Mouse (Mus musculus): ENCODE results near the gene Efcab14. TPM values are rescaled to one million over a fixed set of nuclear protein-coding genes. Genes with fewer than 3 reads are reported as not detected.

The Efcab14 gene
- total RNA-seq (2014; fragmentation: Nextera tagmentation) (113 and 146 TPM in 2 replicates), total RNA-seq (2017) (27.2 and 32.8 TPM in 2 replicates), polyA plus RNA-seq (2012) (14.2 and 18.6 TPM in 2 replicates)

DNA sequence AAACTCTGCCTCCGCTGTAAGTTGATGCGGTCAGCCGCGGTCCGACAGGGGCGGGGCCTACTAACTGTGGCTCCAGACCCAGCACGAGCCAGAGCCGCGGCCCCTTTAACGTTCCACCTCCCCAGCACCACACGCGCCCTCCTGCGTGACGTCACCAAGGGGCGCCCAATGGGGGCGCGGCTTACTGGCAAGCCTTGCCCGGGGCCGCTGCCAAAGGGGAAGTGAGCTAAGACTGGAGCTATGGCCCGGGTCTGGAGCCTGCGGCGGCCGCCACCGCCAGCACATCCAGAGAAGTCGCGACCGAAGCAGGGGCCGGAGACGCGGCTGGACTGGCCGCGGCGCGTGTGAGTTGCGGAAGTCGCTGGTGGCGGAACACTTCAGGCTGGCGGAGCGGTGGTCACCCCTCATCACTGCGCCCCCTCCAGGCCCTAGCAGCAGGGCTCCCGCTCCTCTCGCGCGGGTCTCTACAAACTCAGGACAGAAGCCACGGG, at the start of gene Efcab14:
Gene Efcab14 (plus strand): TSS at position 194 of the 491 bp plus-strand sequence.
- Histone ChIP-seq H3K27me3 (ENCODE audit: insufficient read depth, low read length) (peaks cover 5% of the 10 kb centered on the region), H3K9me3 (replicated peaks) (no peaks in the 10 kb centered on the region), H3K4me3 (ENCODE audit: low read depth, low read length) (peak within 1 kb of the TSS; percentile 90), H3K4me1 (ENCODE audit: insufficient read depth, low read depth, low read length) (peaks cover 55% of the 10 kb centered on the region), H3K36me3 (replicated peaks) (peaks cover 30% of the 10 kb centered on the region)
- ATAC-seq (ENCODE audit: extremely low read depth, insufficient number of reproducible peaks, low FRiP score, poor library complexity, severe bottlenecking) = peak; percentile 97
- peak; percentile 100 for DNase-seq (ENCODE audit: low spot score)
- no peak for TF ChIP-seq CTCF (IDR thresholded peaks at IDR 0.05; ENCODE audit: low read depth, low read length)
- no peak for TF ChIP-seq GATA1 (IDR thresholded peaks at IDR 0.05; ENCODE audit: borderline replicate concordance, low read length)
- TF ChIP-seq TAL1 (conservative IDR thresholded peaks at IDR 0.05; ENCODE audit: low read depth, low read length) = no peak
- TF ChIP-seq GATA2 (IDR thresholded peaks at IDR 0.05; ENCODE audit: borderline replicate concordance, low read depth, low read length) = no peak
- TF ChIP-seq POLR2AphosphoS5 (IDR thresholded peaks at IDR 0.05; ENCODE audit: insufficient replicate concordance, low read depth, low read length) = no peak

DNA sequence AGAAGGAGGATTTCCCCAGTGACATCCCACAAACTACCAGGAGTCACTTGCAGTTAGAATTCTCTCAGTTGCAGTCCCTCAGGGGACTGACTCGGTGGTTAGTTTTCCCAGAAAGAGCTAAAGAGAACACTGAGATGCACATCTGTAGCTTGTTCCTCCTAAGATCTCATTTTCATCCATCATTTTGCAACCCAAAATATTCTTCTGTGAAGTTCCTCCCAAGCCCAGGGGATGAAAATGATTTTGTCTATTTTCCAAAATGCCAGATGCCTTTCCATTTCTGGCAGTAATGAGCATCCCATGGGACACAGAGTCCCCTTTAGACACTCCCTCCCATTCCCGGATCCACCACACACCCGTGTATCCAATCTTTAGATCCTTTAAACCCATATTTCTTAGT, 36.1 kb upstream of the Efcab14 start:
- H3K27me3 ChIP-seq (ENCODE audit: insufficient read depth, low read length) = no peaks in the 10 kb centered on the region
- H3K36me3 ChIP-seq (replicated peaks) = no peaks in the 10 kb centered on the region
- TF ChIP-seq GATA2 (IDR thresholded peaks at IDR 0.05; ENCODE audit: borderline replicate concordance, low read depth, low read length) = no peak
- no peak for TF ChIP-seq POLR2AphosphoS5 (IDR thresholded peaks at IDR 0.05; ENCODE audit: insufficient replicate concordance, low read depth, low read length)
- TF ChIP-seq TAL1 (conservative IDR thresholded peaks at IDR 0.05; ENCODE audit: low read depth, low read length) = no peak
- TF ChIP-seq CTCF (IDR thresholded peaks at IDR 0.05; ENCODE audit: low read depth, low read length) = no peak
- no peak for TF ChIP-seq GATA1 (IDR thresholded peaks at IDR 0.05; ENCODE audit: borderline replicate concordance, low read length)
- DNase-seq (ENCODE audit: low spot score) = no peak
- H3K4me1 ChIP-seq (ENCODE audit: insufficient read depth, low read depth, low read length) = no peaks in the 10 kb centered on the region
- ATAC-seq (ENCODE audit: extremely low read depth, insufficient number of reproducible peaks, low FRiP score, poor library complexity, severe bottlenecking) = no peak
- no peak overlapping the region for H3K4me3 ChIP-seq (ENCODE audit: low read depth, low read length)
- no peaks in the 10 kb centered on the region for H3K9me3 ChIP-seq (replicated peaks)

DNA sequence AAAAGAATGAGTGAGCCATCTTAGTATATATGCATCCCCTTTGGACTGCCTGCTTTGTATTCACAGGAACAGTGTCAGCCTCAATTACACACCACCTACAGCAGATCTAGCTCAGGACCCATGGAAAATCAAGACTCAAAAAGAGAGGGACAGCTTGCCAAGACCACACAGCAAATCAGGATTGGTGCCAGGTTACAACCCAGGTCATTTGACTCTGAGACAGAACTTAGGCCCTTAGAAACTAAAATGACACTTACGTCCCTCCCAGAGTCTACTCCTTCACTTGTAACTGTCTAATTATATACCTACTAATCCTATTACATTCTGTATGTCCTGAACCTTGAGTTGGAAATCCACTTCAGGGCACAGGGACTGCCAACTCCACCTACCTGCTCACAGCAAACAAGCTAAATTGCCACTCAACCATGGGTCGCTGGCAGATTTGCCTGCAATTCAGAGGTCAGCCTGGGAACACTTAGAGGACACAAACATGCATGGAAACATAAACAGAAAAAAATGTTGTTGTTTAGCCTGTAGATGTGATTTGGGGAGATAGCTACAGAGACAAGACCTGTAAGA, 33.5 kb upstream of the Efcab14 start:
- Histone ChIP-seq H3K27me3 (ENCODE audit: insufficient read depth, low read length) (no peaks in the 10 kb centered on the region), H3K36me3 (replicated peaks) (no peaks in the 10 kb centered on the region), H3K9me3 (replicated peaks) (no peaks in the 10 kb centered on the region), H3K4me3 (ENCODE audit: low read depth, low read length) (no peak overlapping the region), H3K4me1 (ENCODE audit: insufficient read depth, low read depth, low read length) (no peaks in the 10 kb centered on the region)
- DNase-seq (ENCODE audit: low spot score) = no peak
- TF ChIP-seq POLR2AphosphoS5 (IDR thresholded peaks at IDR 0.05; ENCODE audit: insufficient replicate concordance, low read depth, low read length) = no peak
- TF ChIP-seq GATA1 (IDR thresholded peaks at IDR 0.05; ENCODE audit: borderline replicate concordance, low read length) = no peak
- TF ChIP-seq TAL1 (conservative IDR thresholded peaks at IDR 0.05; ENCODE audit: low read depth, low read length) = no peak
- no peak for TF ChIP-seq CTCF (IDR thresholded peaks at IDR 0.05; ENCODE audit: low read depth, low read length)
- TF ChIP-seq GATA2 (IDR thresholded peaks at IDR 0.05; ENCODE audit: borderline replicate concordance, low read depth, low read length) = no peak
- ATAC-seq (ENCODE audit: extremely low read depth, insufficient number of reproducible peaks, low FRiP score, poor library complexity, severe bottlenecking) = no peak

DNA sequence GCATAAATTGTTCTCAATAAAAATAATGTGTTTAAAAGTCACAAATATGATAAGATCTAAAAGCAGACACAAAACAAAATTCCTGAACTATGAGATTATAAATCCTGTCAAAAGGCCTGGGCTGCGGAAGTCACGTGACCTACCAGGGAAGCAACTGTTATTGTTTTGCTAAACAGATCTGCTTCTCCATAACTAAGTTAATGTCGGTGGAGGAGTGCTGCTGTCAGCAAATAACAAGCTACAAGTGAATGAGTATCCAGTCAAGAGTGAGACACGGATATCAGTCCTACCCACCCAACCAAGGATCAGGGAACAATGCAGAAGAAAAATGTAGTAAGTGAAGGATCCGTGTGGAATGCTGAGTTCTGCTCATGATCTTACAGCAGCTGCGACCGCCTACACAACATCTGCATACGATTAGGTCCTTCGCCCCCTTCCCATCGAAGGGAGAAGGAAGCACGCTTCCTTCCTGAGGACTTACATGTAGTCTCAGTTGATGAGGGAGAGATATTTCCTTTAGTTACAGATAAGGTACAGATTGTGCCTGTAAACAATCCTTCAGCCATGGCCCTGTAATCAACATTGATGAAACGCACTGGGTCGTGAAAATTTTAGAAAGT, 28.5 kb upstream of the Efcab14 start:
- Histone ChIP-seq H3K9me3 (replicated peaks) (no peaks in the 10 kb centered on the region), H3K4me3 (ENCODE audit: low read depth, low read length) (no peak overlapping the region), H3K27me3 (ENCODE audit: insufficient read depth, low read length) (no peaks in the 10 kb centered on the region), H3K36me3 (replicated peaks) (no peaks in the 10 kb centered on the region), H3K4me1 (ENCODE audit: insufficient read depth, low read depth, low read length) (no peaks in the 10 kb centered on the region)
- no peak for ATAC-seq (ENCODE audit: extremely low read depth, insufficient number of reproducible peaks, low FRiP score, poor library complexity, severe bottlenecking)
- no peak for TF ChIP-seq GATA2 (IDR thresholded peaks at IDR 0.05; ENCODE audit: borderline replicate concordance, low read depth, low read length)
- no peak for TF ChIP-seq CTCF (IDR thresholded peaks at IDR 0.05; ENCODE audit: low read depth, low read length)
- no peak for TF ChIP-seq TAL1 (conservative IDR thresholded peaks at IDR 0.05; ENCODE audit: low read depth, low read length)
- TF ChIP-seq GATA1 (IDR thresholded peaks at IDR 0.05; ENCODE audit: borderline replicate concordance, low read length) = no peak
- no peak for TF ChIP-seq POLR2AphosphoS5 (IDR thresholded peaks at IDR 0.05; ENCODE audit: insufficient replicate concordance, low read depth, low read length)
- DNase-seq (ENCODE audit: low spot score) = no peak

DNA sequence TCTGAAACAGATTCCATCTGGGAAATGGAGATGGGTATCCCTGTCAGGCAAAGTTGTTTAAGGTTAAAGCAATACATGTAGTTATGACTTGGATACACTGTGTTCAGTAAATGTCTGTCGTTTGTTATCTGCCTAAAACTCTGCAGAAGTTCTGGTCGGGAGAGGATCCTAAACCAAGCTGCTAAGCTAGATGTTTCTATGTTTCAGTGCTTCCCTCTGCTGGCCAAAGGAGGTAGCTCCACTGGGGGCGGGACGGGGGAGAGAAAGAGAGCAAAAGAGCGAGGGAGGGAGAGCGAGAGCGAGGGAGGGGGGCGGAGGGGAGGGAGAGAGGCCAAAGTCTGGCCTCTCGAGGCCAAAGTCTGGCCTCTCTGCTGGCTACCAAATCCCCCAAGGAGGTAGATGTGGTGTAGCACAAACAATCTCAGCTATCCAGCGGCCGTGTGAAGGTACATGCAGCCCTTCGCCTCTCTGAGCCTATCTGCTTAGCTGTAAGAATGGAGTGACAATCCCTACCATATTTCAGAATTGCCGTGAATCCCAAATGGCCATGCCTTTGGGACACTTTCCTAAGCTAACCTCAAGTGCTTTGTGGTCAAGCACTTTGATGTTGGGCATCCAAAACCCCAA, 27.6 kb upstream of the Efcab14 start:
- DNase-seq (ENCODE audit: low spot score) (no peak), ATAC-seq (ENCODE audit: extremely low read depth, insufficient number of reproducible peaks, low FRiP score, poor library complexity, severe bottlenecking) (no peak)
- no peak for TF ChIP-seq GATA1 (IDR thresholded peaks at IDR 0.05; ENCODE audit: borderline replicate concordance, low read length)
- TF ChIP-seq TAL1 (conservative IDR thresholded peaks at IDR 0.05; ENCODE audit: low read depth, low read length) = no peak
- Histone ChIP-seq H3K27me3 (ENCODE audit: insufficient read depth, low read length) (no peaks in the 10 kb centered on the region), H3K4me1 (ENCODE audit: insufficient read depth, low read depth, low read length) (no peaks in the 10 kb centered on the region), H3K4me3 (ENCODE audit: low read depth, low read length) (no peak overlapping the region), H3K36me3 (replicated peaks) (no peaks in the 10 kb centered on the region), H3K9me3 (replicated peaks) (no peaks in the 10 kb centered on the region)

DNA sequence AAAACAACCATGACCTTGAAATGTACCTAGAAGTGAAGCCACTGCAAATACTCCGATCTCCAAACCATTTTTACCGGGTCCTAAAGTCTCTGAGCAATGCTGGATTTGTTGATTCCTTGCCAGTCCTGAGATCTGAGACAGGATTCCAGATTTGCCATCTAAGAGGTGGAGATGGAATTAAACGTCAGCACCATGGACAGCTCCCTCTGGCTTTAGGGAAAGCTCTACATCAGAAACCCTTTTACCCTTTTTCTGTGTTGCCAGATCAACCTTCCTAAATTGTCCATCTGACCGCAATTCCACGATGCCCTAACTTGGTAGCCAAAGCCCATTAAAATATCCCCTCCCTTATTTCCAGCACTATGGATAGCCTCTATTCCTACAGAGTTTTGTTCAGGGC, 8.8 kb upstream of the Efcab14 start:
- Histone ChIP-seq H3K4me3 (ENCODE audit: low read depth, low read length) (no peak overlapping the region), H3K9me3 (replicated peaks) (no peaks in the 10 kb centered on the region), H3K36me3 (replicated peaks) (no peaks in the 10 kb centered on the region), H3K27me3 (ENCODE audit: insufficient read depth, low read length) (peaks cover 7% of the 10 kb centered on the region; the same call in 1 of the 2 replicates), H3K4me1 (ENCODE audit: insufficient read depth, low read depth, low read length) (peaks cover 13% of the 10 kb centered on the region)
- ATAC-seq (ENCODE audit: extremely low read depth, insufficient number of reproducible peaks, low FRiP score, poor library complexity, severe bottlenecking) (no peak), DNase-seq (ENCODE audit: low spot score) (no peak)
- TF ChIP-seq CTCF (IDR thresholded peaks at IDR 0.05; ENCODE audit: low read depth, low read length) (no peak), GATA1 (IDR thresholded peaks at IDR 0.05; ENCODE audit: borderline replicate concordance, low read length) (no peak), TAL1 (conservative IDR thresholded peaks at IDR 0.05; ENCODE audit: low read depth, low read length) (no peak), GATA2 (IDR thresholded peaks at IDR 0.05; ENCODE audit: borderline replicate concordance, low read depth, low read length) (no peak), POLR2AphosphoS5 (IDR thresholded peaks at IDR 0.05; ENCODE audit: insufficient replicate concordance, low read depth, low read length) (no peak)

Data from G1E (cell line).